Mouse (Mus musculus) cerebellum, adult (tissue): Measurements from ENCODE around the gene Dda1.

Experiments used
- ATAC-seq: cut with Nextera tagmentation; 2 replicates; pipeline ENCODE4 v1.9.2; 2017; ENCODE audit warnings: mild to moderate bottlenecking, moderate library complexity, mixed read lengths; ENCODE audit not compliant: insufficient number of reproducible peaks, low FRiP score, low TSS enrichment

Dda1 gene

GRCm38 (mm10) chr8:71525226-71526050 is 56.4 kb downstream of the Dda1 start, which contains the start of gene Ccdc194:
TSS of gene Ccdc194 (minus strand) at chr8:71525711.
- ATAC-seq = no peak
